Mouse (Mus musculus): ENCODE data around the gene Iqschfp.

The Iqschfp gene

GRCm38 (mm10) chr3:67892026-67892705 lies at the start of gene Iqschfp, which contains the start of gene Iqcj:
Iqschfp (plus strand) TSS chr3:67892232.
Iqcj (plus strand) TSS chr3:67892220.
- no peak for DNase-seq (ENCODE audit: low spot score in 2 of 2)

DNA sequence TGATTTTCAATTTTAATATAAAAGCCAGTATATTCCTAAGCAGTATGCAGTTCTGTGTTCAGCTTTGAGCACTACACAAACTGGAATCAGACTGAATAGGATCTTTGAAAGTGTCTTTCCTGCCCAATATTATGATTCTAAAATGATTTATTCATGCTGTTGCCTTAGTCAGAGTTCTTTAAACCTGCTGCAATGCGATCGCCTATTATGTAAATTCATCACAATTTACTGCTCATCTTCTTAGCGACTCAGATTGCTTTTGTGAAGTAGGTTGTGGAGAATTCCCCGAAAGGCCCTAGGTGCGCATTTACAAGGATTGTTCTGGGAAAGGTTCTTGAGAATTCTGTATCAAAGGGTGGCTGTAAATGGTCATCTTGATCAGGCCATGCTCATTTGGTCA lies 39.6 kb upstream of the Iqschfp start:
- no peak for DNase-seq (ENCODE audit: low spot score in 2 of 2)

DNA sequence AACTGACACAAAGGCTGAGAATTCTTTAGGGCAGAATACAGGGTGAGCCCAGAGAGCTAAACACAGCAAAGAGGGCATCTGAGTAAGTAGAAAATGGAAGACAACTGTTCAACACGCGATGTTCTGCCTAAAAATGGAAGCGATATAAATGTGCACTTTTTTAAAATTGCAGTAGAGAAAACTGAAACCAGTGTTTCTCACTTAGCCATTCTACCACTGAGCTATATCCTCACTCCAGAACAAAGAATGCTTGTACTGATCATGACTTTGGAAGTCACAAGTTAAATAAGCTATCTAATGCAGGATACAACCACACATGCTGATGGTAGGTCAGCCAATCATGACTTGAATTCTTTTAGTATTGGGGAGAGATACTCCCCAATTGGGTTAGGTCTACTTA lies 30.5 kb upstream of the Iqschfp start:
- no peak for DNase-seq (ENCODE audit: low spot score in 2 of 2)

DNA sequence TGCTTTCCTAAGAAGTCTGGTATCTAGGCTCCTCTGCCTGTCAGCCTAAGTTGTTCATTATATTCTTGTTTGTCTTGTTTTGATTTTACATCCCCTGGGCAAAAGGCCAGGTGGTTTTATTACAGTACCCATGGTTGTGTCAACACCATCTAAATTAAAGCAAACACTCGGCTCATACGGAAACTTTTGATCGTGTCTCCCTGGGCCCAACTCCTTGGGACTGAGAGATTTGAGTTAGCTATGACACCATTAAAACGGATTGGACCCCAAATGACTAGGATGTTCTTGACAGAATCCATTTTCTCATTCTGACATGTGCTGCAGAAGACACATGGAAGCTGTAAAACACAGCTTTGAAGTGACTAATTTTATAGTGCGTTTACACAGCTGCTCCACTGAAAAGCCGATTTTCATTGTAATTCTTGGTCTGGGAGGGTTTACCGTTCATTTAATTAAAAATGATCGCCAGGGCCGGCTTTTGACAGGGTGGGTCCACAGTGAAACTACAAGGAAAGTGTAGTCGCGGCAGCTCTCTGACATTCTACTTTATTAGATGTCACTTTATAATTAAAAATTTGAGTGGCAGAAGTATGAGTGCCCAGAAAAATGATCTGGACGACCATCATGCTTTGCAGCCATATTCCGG lies 24.5 kb upstream of the Iqschfp start:
- DNase-seq (ENCODE audit: low spot score in 2 of 2) = no peak

GRCm38 (mm10) chr3:67869424-67869823 lies 22.6 kb upstream of the Iqschfp start:
- no peak for DNase-seq (ENCODE audit: low spot score in 2 of 2)

DNA sequence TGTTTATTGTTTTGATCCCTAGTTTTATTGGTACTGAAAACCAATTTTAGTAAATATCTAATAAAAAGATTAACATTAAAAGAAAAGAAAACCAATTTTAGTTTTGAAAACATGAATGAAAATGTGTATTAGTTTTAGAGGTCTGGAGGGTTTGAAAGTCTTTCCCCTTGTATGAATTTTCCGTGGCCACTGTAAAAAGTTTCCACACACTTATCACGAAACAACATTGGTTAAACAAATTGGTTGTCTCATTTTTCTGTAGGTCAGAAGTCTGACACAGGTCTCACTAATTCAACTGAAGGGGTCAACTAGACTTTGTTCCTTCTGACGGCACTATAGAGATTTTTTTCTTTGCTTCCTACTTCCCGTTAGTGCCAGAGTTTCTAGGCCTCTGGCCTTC lies 14.8 kb upstream of the Iqschfp start:
- DNase-seq (ENCODE audit: low spot score in 2 of 2) = no peak

DNA sequence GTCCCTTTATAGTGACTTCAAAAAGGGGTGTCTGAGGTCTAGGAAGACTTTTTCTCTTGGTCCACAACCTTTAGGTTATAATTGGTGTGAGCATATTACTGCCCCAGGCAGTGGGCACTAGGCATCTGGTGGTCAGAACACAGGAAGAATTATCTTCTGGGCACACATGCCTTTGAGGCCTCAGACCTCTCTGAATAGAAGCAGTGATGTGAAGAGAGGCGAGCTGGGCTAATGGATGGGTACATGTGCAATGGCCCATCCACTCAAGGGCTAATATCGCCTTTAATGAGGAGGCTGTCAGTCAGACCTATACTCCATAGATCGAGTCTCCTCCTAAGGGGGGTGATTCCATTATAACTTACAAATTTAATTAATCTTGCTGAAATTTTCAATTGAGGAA lies 7.7 kb upstream of the Iqschfp start:
- DNase-seq (ENCODE audit: low spot score in 2 of 2) = no peak

- no peak for DNase-seq (ENCODE audit: low spot score in 2 of 2)
Observed at GRCm38 (mm10) chr3:67886176-67886575, 5.9 kb upstream of the Iqschfp start.

DNA sequence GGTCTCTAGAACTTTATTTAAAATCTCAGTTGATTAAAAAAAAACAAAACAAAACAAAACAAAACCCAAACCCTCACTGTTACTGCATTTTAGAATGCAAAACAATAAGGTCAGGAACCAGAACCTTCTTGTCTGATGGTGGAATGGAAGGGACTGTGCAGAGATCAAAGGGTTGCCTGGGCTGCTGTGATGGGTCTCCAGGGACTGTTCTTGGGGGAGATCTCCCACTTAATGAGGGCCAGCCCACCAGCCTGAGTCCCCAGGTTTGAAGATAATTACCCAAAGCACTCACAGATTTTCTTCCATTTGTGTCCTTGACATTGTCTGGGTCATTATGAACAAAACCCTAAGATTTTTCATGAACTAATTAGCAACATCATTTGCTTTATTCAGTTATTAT lies 4.8 kb upstream of the Iqschfp start:
- DNase-seq (ENCODE audit: low spot score in 2 of 2) = no peak

DNA sequence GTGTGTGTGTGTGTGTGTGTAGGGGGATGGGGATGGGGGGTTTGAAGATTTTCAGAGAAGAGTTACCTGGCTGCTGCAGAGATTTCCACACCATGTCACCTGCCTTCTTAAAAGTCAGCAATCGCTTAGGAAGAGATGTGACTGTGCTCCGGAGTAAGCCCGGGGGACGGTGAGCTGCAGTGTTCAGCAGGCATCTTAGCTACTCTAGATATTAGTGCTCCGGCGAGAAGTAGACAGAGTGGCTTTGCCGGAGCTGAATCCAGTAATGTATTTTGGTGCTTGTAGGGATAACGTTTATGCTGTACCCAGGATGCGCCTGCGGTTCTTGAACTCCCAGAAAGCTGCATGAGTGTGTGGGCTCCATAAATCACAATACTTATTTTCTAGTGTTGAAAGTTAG lies 736 bp downstream of the Iqschfp start:
- DNase-seq (ENCODE audit: low spot score in 2 of 2) = no peak

GRCm38 (mm10) chr3:67902517-67902916 lies 10.5 kb downstream of the Iqschfp start:
- no peak for DNase-seq (ENCODE audit: low spot score in 2 of 2)

GRCm38 (mm10) chr3:67908586-67908985 lies 16.6 kb downstream of the Iqschfp start:
- DNase-seq (ENCODE audit: low spot score in 2 of 2) = no peak

- no peak for DNase-seq (ENCODE audit: low spot score in 2 of 2)
Observed at GRCm38 (mm10) chr3:67918098-67918497, 26.1 kb downstream of the Iqschfp start.

GRCm38 (mm10) chr3:67918634-67919259 lies 26.7 kb downstream of the Iqschfp start:
- no peak for DNase-seq (ENCODE audit: low spot score in 2 of 2)

- DNase-seq (ENCODE audit: low spot score in 2 of 2) = no peak
Observed at GRCm38 (mm10) chr3:67923095-67923494, 31.1 kb downstream of the Iqschfp start.

GRCm38 (mm10) chr3:67925453-67925852 lies 33.4 kb downstream of the Iqschfp start:
- DNase-seq (ENCODE audit: low spot score in 2 of 2) = no peak

- no peak for DNase-seq (ENCODE audit: low spot score in 2 of 2)
Observed at GRCm38 (mm10) chr3:67930424-67931133, 38.5 kb downstream of the Iqschfp start.

- DNase-seq (ENCODE audit: low spot score in 2 of 2) = no peak
Observed at GRCm38 (mm10) chr3:67931181-67931580, 39.1 kb downstream of the Iqschfp start.

DNA sequence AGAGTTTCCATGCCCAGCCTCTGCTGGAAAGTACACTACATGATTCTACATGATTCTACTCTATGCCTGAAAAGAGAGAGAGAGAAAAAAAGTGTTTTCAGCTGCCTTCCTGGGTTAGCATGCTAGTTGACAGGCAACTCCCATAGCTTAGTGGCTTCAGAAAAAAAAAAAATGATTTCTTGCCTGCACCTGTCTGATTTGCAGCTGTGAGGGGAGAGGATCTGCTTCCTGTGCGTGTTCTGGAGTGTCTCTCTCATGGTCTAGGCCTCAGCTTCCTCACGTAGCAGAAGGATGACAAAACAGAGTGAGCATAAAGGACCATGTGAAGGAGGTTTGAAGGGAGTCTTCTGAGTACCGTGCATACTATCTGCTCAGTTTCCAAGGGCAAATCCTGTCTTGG lies 39.9 kb downstream of the Iqschfp start:
- DNase-seq (ENCODE audit: low spot score in 2 of 2) = no peak

DNA sequence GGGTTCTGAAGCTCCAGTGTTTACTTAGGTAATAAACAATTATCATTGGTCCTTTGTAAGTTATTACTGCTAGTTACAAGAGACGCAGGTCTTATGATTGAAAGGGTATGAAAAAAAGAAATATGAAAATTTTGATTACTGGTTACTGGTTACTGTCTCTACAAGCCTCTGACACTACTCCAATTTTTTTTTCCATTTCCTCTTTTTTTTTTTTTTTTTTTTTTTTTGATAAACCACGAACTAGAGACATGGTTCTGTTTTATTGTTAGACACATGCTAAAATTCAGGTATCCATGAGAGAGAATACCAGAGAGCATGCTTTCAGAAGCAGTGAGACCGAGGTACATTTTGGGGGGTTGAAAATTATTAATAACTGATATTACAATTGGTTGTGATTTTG lies 43.8 kb downstream of the Iqschfp start:
- no peak for DNase-seq (ENCODE audit: low spot score in 2 of 2)

- DNase-seq (ENCODE audit: low spot score in 2 of 2) = no peak
Observed at GRCm38 (mm10) chr3:67947000-67947399, 55.0 kb downstream of the Iqschfp start.

DNA sequence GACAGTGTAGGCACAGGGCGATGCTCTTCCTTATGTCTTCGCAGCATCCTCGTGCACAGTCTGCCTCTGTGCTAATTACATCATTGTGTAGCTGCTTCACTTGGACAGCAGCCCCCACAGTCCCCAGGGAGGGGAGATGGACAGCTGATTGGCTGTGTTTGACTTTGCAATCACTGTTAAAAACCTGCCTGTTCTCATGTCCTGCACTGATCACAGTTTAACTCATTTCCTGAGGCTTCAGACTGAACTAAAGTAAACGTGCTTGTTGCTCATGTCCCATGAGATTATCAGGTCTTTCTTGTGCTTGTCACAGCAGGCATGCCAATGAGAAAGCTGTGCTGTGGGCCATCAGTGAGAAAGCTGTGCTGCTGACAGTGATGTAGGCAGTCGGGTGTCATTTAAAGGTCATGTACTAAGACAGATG lies 60.5 kb downstream of the Iqschfp start:
- DNase-seq (ENCODE audit: low spot score in 2 of 2) = no peak

Data from spleen, postnatal 36 days (tissue).